14 mouse cellular contexts compared by ENCODE assay signal in genomic region chr9:117400262-117400671, GRCm38 (mm10).
DNase-seq lines count a peak whose midpoint lies in the region; ATAC-seq lines count a peak whose summit lies in the region.
"Had no signal": no experiment of that assay in that cellular context is flagged by ENCODE, and none has a peak within 500 bp of the region (broad histone marks: within the 10 kb centered on the region; RNA-seq: fewer than 3 reads in every experiment).

No protein-coding gene starts in this region.

- H3K4me2 ChIP-seq in forebrain, embryonic 15.5 days (replicated peaks) = no peak overlapping the region
- no peak overlapping the region for H3K4me2 ChIP-seq in forebrain, embryonic 16.5 days (ENCODE audit: low read length)
- no peak overlapping the region for H3K4me2 ChIP-seq in lung, embryonic 16.5 days (ENCODE audit: low read depth, low read length)
- H3K4me2 ChIP-seq: limb, embryonic 13.5 days had no signal

- no peaks in the 10 kb centered on the region for H3K36me3 ChIP-seq in forebrain, embryonic 15.5 days
- no peaks in the 10 kb centered on the region for H3K36me3 ChIP-seq in forebrain, embryonic 16.5 days (ENCODE audit: control insufficient read depth, insufficient read depth)
- no peaks in the 10 kb centered on the region for H3K36me3 ChIP-seq in lung, embryonic 16.5 days (ENCODE audit: control insufficient read depth, insufficient read depth, low read length)
- H3K36me3 ChIP-seq: heart, embryonic 10.5 days; limb, embryonic 13.5 days had no signal

- DNase-seq in B cell, adult 2 months = peak; percentile 12 to 18
- DNase-seq in right cerebral cortex, postnatal 10 days (ENCODE audit: low spot score in 2 of 2) = no peak
- no peak for DNase-seq in gastrocnemius, adult 8-10 months (ENCODE audit: low spot score in 2 of 2)
- DNase-seq in urinary bladder, adult 2 months (ENCODE audit: low spot score) = no peak
- DNase-seq: cerebellum, postnatal 14 days; forebrain, postnatal 0 days; thymus, adult 2 months had no signal

- 64% methylated on average over 7 of the region's 7 CpGs for WGBS in forebrain, embryonic 15.5 days
- WGBS in forebrain, embryonic 16.5 days = 71% methylated on average over 7 of the region's 7 CpGs
- 12% methylated on average over 7 of the region's 7 CpGs for WGBS in lung, embryonic 16.5 days

- H3K4me3 ChIP-seq in forebrain, embryonic 15.5 days = no peak overlapping the region
- no peak overlapping the region for H3K4me3 ChIP-seq in forebrain, embryonic 16.5 days (replicated peaks; ENCODE audit: low read length)
- no peak overlapping the region for H3K4me3 ChIP-seq in lung, embryonic 16.5 days (ENCODE audit: low read length)
- H3K4me3 ChIP-seq: heart, embryonic 10.5 days; limb, embryonic 13.5 days had no signal

- no peaks in the 10 kb centered on the region for H3K4me1 ChIP-seq in forebrain, embryonic 15.5 days
- H3K4me1 ChIP-seq in forebrain, embryonic 16.5 days (replicated peaks; ENCODE audit: control insufficient read depth, insufficient read depth, low read length) = no peaks in the 10 kb centered on the region
- no peaks in the 10 kb centered on the region; the same call in 1 of the 2 replicates for H3K4me1 ChIP-seq in lung, embryonic 16.5 days (replicated peaks; ENCODE audit: control insufficient read depth, insufficient read depth, low read length)
- H3K4me1 ChIP-seq: limb, embryonic 13.5 days had no signal

- H3K9me3 ChIP-seq in forebrain, embryonic 15.5 days = no peaks in the 10 kb centered on the region
- H3K9me3 ChIP-seq in forebrain, embryonic 16.5 days (ENCODE audit: control insufficient read depth, low read length) = no peaks in the 10 kb centered on the region
- no peaks in the 10 kb centered on the region for H3K9me3 ChIP-seq in lung, embryonic 16.5 days (ENCODE audit: control insufficient read depth, low read length)
- H3K9me3 ChIP-seq: heart, embryonic 10.5 days; limb, embryonic 13.5 days had no signal

- no peaks in the 10 kb centered on the region for H3K27me3 ChIP-seq in forebrain, embryonic 15.5 days
- H3K27me3 ChIP-seq in forebrain, embryonic 16.5 days (replicated peaks; ENCODE audit: control insufficient read depth, insufficient read depth, low read length) = no peaks in the 10 kb centered on the region; the same call in 1 of the 2 replicates
- H3K27me3 ChIP-seq in lung, embryonic 16.5 days (ENCODE audit: control insufficient read depth, insufficient read depth, low read depth, low read length) = no peaks in the 10 kb centered on the region
- H3K27me3 ChIP-seq: CH12.LX had no signal

- no peak overlapping the region for H3K27ac ChIP-seq in forebrain, embryonic 15.5 days (replicated peaks)
- H3K27ac ChIP-seq in forebrain, embryonic 16.5 days (ENCODE audit: low read length) = no peak overlapping the region
- no peak overlapping the region for H3K27ac ChIP-seq in lung, embryonic 16.5 days (ENCODE audit: low read length)
- H3K27ac ChIP-seq: heart, embryonic 10.5 days; limb, embryonic 13.5 days had no signal

- no peak overlapping the region for H3K9ac ChIP-seq in forebrain, embryonic 15.5 days (replicated peaks)
- H3K9ac ChIP-seq in forebrain, embryonic 16.5 days (replicated peaks; ENCODE audit: low read depth, low read length) = no peak overlapping the region
- no peak overlapping the region for H3K9ac ChIP-seq in lung, embryonic 16.5 days (ENCODE audit: low read length)
- H3K9ac ChIP-seq: forebrain, postnatal 0 days; limb, embryonic 13.5 days had no signal

- 0 out of 2 replicates have a peak, but pooled peaks have one; percentile 46 for ATAC-seq in forebrain, embryonic 15.5 days (replicated peaks)
- ATAC-seq in forebrain, embryonic 16.5 days = no peak
- peak; percentile 79 for ATAC-seq in common myeloid progenitor, adult 5-6 weeks (replicated peaks; ENCODE audit: low read depth, poor library complexity, severe bottlenecking)
- peak; percentile 80 for ATAC-seq in lung, embryonic 16.5 days (ENCODE audit: low read depth)
- ATAC-seq: forebrain, postnatal 0 days had no signal

Comparison
In these comparisons a context has a peak if more than half of its experiments do, and no peak if none do; other contexts are left out.
1. DNase-seq: peak in B cell, adult 2 months (2 of 2); none in right cerebral cortex, postnatal 10 days (0 of 2), gastrocnemius, adult 8-10 months (0 of 2) and urinary bladder, adult 2 months (single experiment).